Comparison of ENCODE assay signal across 7 mouse cellular contexts in genomic region chr6:135525841-135526327, GRCm38 (mm10).
DNase-seq lines count a peak whose midpoint lies in the region; ATAC-seq and TF ChIP-seq lines count a peak whose summit lies in the region.

No protein-coding gene starts in this region.

- H3K9me3 ChIP-seq in lung, embryonic 15.5 days, result no peaks in the 10 kb centered on the region
- H3K9me3 ChIP-seq in embryonic facial prominence, embryonic 10.5 days, result no peaks in the 10 kb centered on the region
- H3K9me3 ChIP-seq in hindbrain, embryonic 15.5 days, result no peaks in the 10 kb centered on the region
- no peaks in the 10 kb centered on the region for H3K9me3 ChIP-seq in limb, embryonic 14.5 days (ENCODE audit: control insufficient read depth, low read length)

- H3K4me2 ChIP-seq in lung, embryonic 15.5 days, result no peak overlapping the region
- peak overlapping the region; percentile 23 for H3K4me2 ChIP-seq in hindbrain, embryonic 15.5 days
- H3K4me2 ChIP-seq in limb, embryonic 14.5 days (replicated peaks; ENCODE audit: low read depth, low read length, severe bottlenecking), result no peak overlapping the region

- ATAC-seq in lung, embryonic 15.5 days (ENCODE audit: borderline replicate concordance, extremely low read depth, low FRiP score, low TSS enrichment), result peak; percentile 76; the same call in 1 of the 2 replicates
- peak; percentile 79 for ATAC-seq in hindbrain, embryonic 15.5 days (ENCODE audit: low FRiP score, low read depth)
- peak; percentile 85 for ATAC-seq in limb, embryonic 14.5 days (ENCODE audit: low FRiP score, low read depth)

- H3K9ac ChIP-seq in lung, embryonic 15.5 days, result no peak overlapping the region
- H3K9ac ChIP-seq in hindbrain, embryonic 15.5 days, result no peak overlapping the region
- H3K9ac ChIP-seq in limb, embryonic 14.5 days (ENCODE audit: low read depth, low read length, severe bottlenecking), result no peak overlapping the region

- WGBS in lung, embryonic 15.5 days, result 46% methylated on average over 5 of the region's 5 CpGs
- WGBS in embryonic facial prominence, embryonic 10.5 days, result 51% methylated on average over 5 of the region's 5 CpGs
- 28% methylated on average over 5 of the region's 5 CpGs for WGBS in hindbrain, embryonic 15.5 days
- 17% methylated on average over 5 of the region's 5 CpGs for WGBS in limb, embryonic 14.5 days
- 58% methylated on average over 5 of the region's 5 CpGs for WGBS in thymus, adult 2 months

- no peak for DNase-seq in lung, adult 18-20 months
- DNase-seq in embryonic facial prominence, embryonic 10.5 days (ENCODE audit: low spot score), result peak; percentile 48
- peak; percentile 83 for DNase-seq in limb, embryonic 14.5 days (ENCODE audit: low spot score)
- DNase-seq in natural killer cell, adult 2 months (ENCODE audit: low spot score in 2 of 2), result no peak
- DNase-seq in thymus, adult 2 months, result no peak

- no peak overlapping the region for H3K27ac ChIP-seq in lung, embryonic 15.5 days
- no peak overlapping the region for H3K27ac ChIP-seq in embryonic facial prominence, embryonic 10.5 days (replicated peaks)
- peak overlapping the region; percentile 39; the same call in 1 of the 2 replicates for H3K27ac ChIP-seq in hindbrain, embryonic 15.5 days (replicated peaks)
- no peak overlapping the region for H3K27ac ChIP-seq in limb, embryonic 14.5 days (replicated peaks; ENCODE audit: low read depth, low read length)
- no peak overlapping the region for H3K27ac ChIP-seq in thymus, adult 2 months (ENCODE audit: control insufficient read depth, insufficient read depth, low read length)

- no peaks in the 10 kb centered on the region for H3K27me3 ChIP-seq in lung, embryonic 15.5 days
- no peaks in the 10 kb centered on the region for H3K27me3 ChIP-seq in embryonic facial prominence, embryonic 10.5 days (replicated peaks; ENCODE audit: low read depth, poor library complexity, severe bottlenecking)
- no peaks in the 10 kb centered on the region for H3K27me3 ChIP-seq in hindbrain, embryonic 15.5 days
- 0 out of 2 replicates have a peak, but pooled peaks cover 3% of the 10 kb centered on the region for H3K27me3 ChIP-seq in limb, embryonic 14.5 days (ENCODE audit: control insufficient read depth, insufficient read depth, low read length)
- no peaks in the 10 kb centered on the region for H3K27me3 ChIP-seq in thymus, adult 2 months (ENCODE audit: control insufficient read depth, insufficient read depth, low read length)

- peaks cover 10% of the 10 kb centered on the region for H3K4me1 ChIP-seq in lung, embryonic 15.5 days
- peaks cover 7% of the 10 kb centered on the region for H3K4me1 ChIP-seq in embryonic facial prominence, embryonic 10.5 days
- peaks cover 14% of the 10 kb centered on the region for H3K4me1 ChIP-seq in hindbrain, embryonic 15.5 days (replicated peaks)
- H3K4me1 ChIP-seq in limb, embryonic 14.5 days (ENCODE audit: control insufficient read depth, insufficient read depth, low read length), result peaks cover 14% of the 10 kb centered on the region
- H3K4me1 ChIP-seq in thymus, adult 2 months (replicated peaks; ENCODE audit: control insufficient read depth, insufficient read depth, low read length), result no peaks in the 10 kb centered on the region

- no peaks in the 10 kb centered on the region for H3K36me3 ChIP-seq in lung, embryonic 15.5 days
- H3K36me3 ChIP-seq in embryonic facial prominence, embryonic 10.5 days (replicated peaks), result no peaks in the 10 kb centered on the region
- H3K36me3 ChIP-seq in hindbrain, embryonic 15.5 days, result no peaks in the 10 kb centered on the region
- no peaks in the 10 kb centered on the region for H3K36me3 ChIP-seq in limb, embryonic 14.5 days (ENCODE audit: control insufficient read depth, insufficient read depth, low read length)
- no peaks in the 10 kb centered on the region for H3K36me3 ChIP-seq in thymus, adult 2 months (ENCODE audit: control insufficient read depth, insufficient read depth, low read length)

- no peak overlapping the region for H3K4me3 ChIP-seq in lung, embryonic 15.5 days
- H3K4me3 ChIP-seq in embryonic facial prominence, embryonic 10.5 days, result no peak overlapping the region
- H3K4me3 ChIP-seq in hindbrain, embryonic 15.5 days, result no peak overlapping the region
- H3K4me3 ChIP-seq in limb, embryonic 14.5 days (replicated peaks; ENCODE audit: low read length), result no peak overlapping the region
- H3K4me3 ChIP-seq in thymus, adult 2 months (ENCODE audit: control insufficient read depth, insufficient read depth, low read length), result no peak overlapping the region

- no peak for TF ChIP-seq POLR2A in limb, embryonic 14.5 days (IDR thresholded peaks at IDR 0.05; ENCODE audit: borderline replicate concordance, extremely low read depth, insufficient read depth, insufficient read length)
- no peak for TF ChIP-seq POLR2A in thymus, adult 2 months (IDR thresholded peaks at IDR 0.05; ENCODE audit: control insufficient read depth, extremely low read depth, insufficient read depth, low read length, poor library complexity)

- no peak for TF ChIP-seq CTCF in thymus, adult 2 months (IDR thresholded peaks at IDR 0.05; ENCODE audit: borderline replicate concordance, control insufficient read depth, extremely low read depth, insufficient read depth, low read length, poor library complexity)

Comparison
In these comparisons a context has a peak if more than half of its experiments do, and no peak if none do; other contexts are left out.
1. DNase-seq: peak in embryonic facial prominence, embryonic 10.5 days (single experiment) and limb, embryonic 14.5 days (single experiment); none in lung, adult 18-20 months (0 of 2), natural killer cell, adult 2 months (0 of 2) and thymus, adult 2 months (single experiment).
2. Peak in every context shown above with its lines, with median percentiles within 50 percentile points of each other: ATAC-seq.